Mouse (Mus musculus) liver, adult (tissue): ENCODE data around the gene Ndufa11.

Experiments
- GATA4 ChIP-seq: IDR thresholded peaks from 2 replicates; pipeline ENCODE4 v1.6.1; 2014; ENCODE audit warnings: mild to moderate bottlenecking, low read length; ENCODE audit not compliant: insufficient replicate concordance

Ndufa11 gene

GRCm38 (mm10) chr17:56738221-56738620 lies 20.7 kb downstream of the Ndufa11 start:
- TF ChIP-seq GATA4 = no peak

GRCm38 (mm10) chr17:56740118-56740787 lies 22.7 kb downstream of the Ndufa11 start:
- TF ChIP-seq GATA4 = no peak

GRCm38 (mm10) chr17:56740788-56741160 lies 23.2 kb downstream of the Ndufa11 start:
- no peak for TF ChIP-seq GATA4

GRCm38 (mm10) chr17:56744173-56744572 lies 26.6 kb downstream of the Ndufa11 start:
- no peak for TF ChIP-seq GATA4

GRCm38 (mm10) chr17:56751404-56752072 lies 34.0 kb downstream of the Ndufa11 start:
- TF ChIP-seq GATA4 = no peak

- no peak for TF ChIP-seq GATA4
These were observed 35.9 kb downstream of the Ndufa11 start for GRCm38 (mm10) chr17:56753452-56753851.

- TF ChIP-seq GATA4 = no peak
These were observed 37.0 kb downstream of the Ndufa11 start for GRCm38 (mm10) chr17:56754271-56755185.

GRCm38 (mm10) chr17:56756703-56757399 lies 39.3 kb downstream of the Ndufa11 start:
- TF ChIP-seq GATA4 = no peak

- TF ChIP-seq GATA4 = no peak
These were observed 40.0 kb downstream of the Ndufa11 start, which contains the start of gene Nrtn for GRCm38 (mm10) chr17:56757416-56758123. Gene Nrtn, minus strand, starts transcription at chr17:56757530.

- TF ChIP-seq GATA4 = no peak
These were observed 40.6 kb downstream of the Ndufa11 start for GRCm38 (mm10) chr17:56758132-56758531.

GRCm38 (mm10) chr17:56759261-56759660 lies 41.7 kb downstream of the Ndufa11 start:
- TF ChIP-seq GATA4 = no peak

GRCm38 (mm10) chr17:56761077-56761476 lies 43.5 kb downstream of the Ndufa11 start:
- TF ChIP-seq GATA4 = no peak

- no peak for TF ChIP-seq GATA4
These were observed 44.4 kb downstream of the Ndufa11 start for GRCm38 (mm10) chr17:56761991-56762410.

GRCm38 (mm10) chr17:56762769-56763731 lies 45.5 kb downstream of the Ndufa11 start:
- TF ChIP-seq GATA4 = no peak
